Mouse (Mus musculus) G1E (cell line): ENCODE measurements at regions not wholly inside any gene's neighbourhood (a gene's known extent, or its start where the extent isn't known, plus 50 kb on each side); places are given as distances from the start of the nearest gene placed in this dataset.

ENCODE experiments used
- CTCF ChIP-seq: IDR thresholded peaks from 2 replicates; pipeline ENCODE4 v1.5.1; 2012; ENCODE audit warnings: low read depth, low read length, inconsistent platforms, mixed read lengths
- GATA1 ChIP-seq: IDR thresholded peaks from 2 replicates; pipeline ENCODE4 v1.6.1; 2012; ENCODE audit warnings: borderline replicate concordance, low read length, inconsistent platforms, mixed read lengths
- POLR2AphosphoS5 ChIP-seq: IDR thresholded peaks from 2 replicates; pipeline ENCODE4 v1.6.1; 2012; ENCODE audit warnings: low read depth, low read length, inconsistent platforms; ENCODE audit not compliant: insufficient replicate concordance
- TAL1 ChIP-seq: conservative IDR thresholded peaks from 2 replicates; pipeline ENCODE4 v1.6.1; 2012; ENCODE audit warnings: low read depth, low read length, inconsistent platforms, mixed read lengths

DNA sequence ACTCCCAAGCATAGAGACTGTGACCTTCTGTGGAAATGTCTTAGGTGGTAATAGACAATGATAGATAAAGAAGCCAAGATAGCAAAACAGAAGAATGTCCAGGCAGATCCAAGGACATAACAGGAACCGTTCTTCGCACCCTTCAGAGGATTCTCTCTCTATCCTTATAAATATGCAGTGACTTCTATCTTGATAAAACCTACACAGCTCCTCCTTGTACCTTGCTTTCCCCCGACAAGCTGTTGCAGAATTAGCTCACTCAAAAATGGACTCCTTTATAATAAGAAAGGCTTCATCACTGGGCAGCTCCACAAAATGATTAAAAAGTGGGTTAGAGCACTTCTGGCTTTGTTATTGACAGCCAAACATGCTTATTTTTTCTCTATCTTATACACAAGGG lies 245.4 kb upstream of the Adra1b start:
- TF ChIP-seq CTCF (no peak), TAL1 (no peak), GATA1 (no peak), POLR2AphosphoS5 (no peak)
